Mouse (Mus musculus): ENCODE measurements around the gene Itgax.

Itgax gene

DNA sequence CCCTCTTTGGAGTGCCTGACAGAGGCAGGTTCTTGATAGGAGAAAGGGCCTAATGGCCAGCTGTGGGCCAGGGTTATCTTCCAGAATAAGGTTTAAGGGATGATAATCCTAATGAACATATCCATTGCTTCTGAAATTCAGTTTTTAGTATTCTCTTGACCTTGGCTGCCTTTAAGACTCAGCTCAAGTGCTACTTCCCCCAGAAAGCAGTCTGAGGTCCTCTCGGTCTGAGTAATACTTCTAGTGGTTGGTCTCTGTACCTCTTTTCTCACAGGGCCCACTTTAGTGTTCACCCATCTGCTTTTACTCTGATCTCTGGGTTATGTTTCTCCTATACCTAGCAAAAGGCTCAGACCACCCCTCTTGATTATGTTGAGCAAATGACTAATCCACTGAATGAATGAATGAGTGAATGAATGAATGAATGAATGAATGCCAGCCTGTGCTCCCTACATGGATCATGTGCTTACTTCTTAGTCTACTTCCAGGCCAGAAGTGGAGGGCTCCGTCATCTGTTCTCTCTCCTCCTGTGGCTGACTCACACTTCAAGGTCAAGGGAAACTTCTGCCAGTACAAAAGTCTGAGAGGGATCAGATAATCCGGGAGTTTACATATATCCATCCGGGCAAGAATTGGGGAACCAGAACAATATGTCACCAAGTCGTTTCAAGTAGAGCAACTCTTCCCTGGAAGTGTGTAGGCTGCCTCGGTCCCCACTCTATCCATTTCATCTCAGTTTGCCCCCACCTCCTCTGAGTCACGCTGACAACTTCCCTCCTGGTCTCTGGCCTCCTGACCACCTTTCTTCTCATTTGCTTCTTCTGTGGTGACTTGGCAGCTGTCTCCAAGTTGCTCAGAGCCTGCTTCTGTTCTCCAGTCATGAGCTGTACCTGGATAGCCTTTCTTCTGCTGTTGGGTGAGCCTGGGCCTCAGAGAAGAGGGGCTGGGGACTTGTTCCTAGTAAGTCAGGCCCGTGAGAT, at the start of gene Itgax:
TSS of gene Itgax (plus strand) at position 807 of the 980 bp plus-strand sequence.
- DNase-seq (ENCODE audit: low spot score in 2 of 2) = no peak

DNA sequence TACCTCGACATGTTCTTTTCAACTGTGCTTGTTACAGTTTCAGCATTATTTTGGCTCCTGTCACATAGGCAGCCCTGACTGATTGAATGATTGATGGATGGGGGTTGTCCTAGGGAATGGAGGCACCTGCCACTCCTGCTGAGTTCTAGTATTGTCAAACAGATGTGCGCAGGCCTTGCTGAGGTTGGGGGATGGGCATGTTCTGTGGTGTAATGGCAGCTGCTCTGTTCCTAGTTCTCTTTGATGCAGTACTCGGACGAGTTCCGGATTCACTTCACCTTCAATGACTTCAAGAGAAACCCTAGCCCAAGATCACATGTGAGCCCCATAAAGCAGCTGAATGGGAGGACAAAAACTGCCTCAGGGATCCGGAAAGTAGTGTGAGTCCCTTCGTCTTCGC, 49.3 kb upstream of the Itgax start:
- no peak for DNase-seq (ENCODE audit: low spot score in 2 of 2)

DNA sequence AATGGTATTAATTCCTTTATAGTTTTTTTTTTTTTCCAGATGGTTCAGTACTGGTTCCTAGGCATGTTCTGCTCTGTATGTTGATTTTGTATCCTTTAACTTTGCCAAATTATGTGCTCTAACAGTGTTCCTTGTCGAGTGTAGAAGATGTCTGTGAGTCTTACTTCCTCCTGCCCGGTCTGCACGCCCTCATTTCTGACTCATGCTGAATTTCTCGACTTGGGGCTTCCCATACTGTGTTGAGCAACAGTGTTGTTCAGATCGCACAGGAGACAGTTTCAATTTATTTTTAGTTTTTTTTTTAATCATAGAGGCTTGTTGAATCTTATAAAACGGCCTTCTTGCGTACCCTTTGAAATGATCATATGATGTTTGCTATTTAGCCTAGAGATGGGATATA, 40.2 kb upstream of the Itgax start:
- no peak for DNase-seq (ENCODE audit: low spot score in 2 of 2)

DNA sequence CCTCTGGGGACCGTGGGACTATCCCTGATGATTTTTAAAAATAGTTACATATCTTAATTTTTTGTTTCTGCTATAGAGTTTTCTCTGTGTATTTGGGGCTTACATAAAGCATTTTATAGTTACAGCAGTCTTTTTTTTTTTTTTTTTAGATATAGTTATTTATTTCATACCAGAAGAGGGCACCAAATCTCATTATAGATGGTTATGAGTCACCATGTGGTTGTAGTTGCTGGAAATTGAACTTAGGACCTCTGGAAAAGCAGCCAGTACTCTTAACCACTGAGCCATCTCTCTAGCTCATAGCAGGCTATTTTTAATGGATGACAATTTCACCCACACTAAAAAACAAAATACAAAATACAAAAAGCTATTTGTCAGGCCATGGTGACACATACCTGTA, 31.2 kb upstream of the Itgax start:
- no peak for DNase-seq (ENCODE audit: low spot score in 2 of 2)

DNA sequence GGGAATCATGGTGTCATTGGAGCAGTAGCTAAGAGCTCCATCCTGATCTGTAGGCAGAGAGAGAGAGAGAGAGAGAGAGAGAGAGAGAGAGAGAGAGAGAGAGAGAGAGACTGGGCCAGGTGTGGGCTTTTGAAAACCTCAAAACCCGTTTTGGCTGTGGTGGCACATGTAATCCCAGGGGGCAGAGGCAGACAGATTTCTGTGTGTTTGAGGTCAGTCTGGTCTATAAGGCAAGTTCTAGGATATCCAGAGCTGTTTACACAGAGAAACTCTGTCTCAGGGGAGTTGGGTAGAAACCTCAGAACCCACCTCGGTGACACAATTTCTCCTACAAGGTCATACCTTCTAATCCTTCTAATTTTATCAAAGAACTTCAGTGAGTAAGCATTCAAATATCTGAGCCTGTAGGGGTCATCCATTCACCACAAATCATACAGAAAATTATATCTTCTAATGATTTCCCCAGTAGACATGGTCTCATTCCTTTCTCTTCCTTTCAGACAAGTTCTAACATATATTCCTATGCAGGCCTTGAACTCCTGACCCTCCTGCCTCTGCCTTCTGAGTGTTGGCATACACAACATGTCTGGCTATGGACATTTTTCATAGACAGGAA, 28.5 kb upstream of the Itgax start:
- DNase-seq (ENCODE audit: low spot score in 2 of 2) = no peak

DNA sequence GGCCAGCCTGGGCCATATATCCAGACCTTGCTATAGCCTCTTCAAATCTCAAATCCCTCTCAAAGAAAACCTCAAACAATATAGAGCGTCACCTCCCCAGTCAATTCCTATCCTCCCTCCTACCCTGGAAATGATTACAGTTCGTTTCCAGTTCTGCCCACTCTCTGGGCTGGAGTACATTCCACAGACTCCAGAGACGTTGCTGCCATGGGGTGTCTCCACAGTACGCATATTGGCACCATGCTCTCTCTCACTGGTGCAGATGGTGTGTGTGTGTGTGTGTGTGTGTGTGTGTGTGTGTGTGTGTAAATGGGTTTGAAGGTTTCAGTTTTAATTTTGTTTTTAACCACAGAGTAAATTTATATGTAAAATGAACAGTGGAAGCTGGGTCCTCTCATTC, 24.1 kb upstream of the Itgax start:
- peak; percentile 22 to 39 for DNase-seq (ENCODE audit: low spot score in 2 of 2)

DNA sequence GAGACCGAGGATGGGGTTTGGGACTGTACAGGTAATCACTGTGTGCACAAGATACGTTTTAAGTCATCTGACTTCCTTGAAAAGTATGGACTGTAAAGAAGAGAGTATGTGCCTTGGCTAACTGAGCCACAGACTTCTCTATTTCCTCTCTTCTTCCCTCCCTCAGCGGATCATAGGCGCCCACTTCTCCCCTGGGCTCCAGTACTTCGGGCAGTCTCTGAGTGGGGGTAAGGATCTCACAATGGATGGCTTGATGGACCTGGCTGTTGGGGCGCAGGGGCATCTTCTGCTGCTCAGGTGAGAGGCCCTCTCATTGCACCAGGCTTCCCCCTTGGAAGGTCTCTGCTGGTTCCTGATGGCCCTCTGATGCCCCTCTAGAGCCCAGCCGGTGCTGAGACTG, 21.9 kb upstream of the Itgax start:
- DNase-seq (ENCODE audit: low spot score in 2 of 2) = no peak

DNA sequence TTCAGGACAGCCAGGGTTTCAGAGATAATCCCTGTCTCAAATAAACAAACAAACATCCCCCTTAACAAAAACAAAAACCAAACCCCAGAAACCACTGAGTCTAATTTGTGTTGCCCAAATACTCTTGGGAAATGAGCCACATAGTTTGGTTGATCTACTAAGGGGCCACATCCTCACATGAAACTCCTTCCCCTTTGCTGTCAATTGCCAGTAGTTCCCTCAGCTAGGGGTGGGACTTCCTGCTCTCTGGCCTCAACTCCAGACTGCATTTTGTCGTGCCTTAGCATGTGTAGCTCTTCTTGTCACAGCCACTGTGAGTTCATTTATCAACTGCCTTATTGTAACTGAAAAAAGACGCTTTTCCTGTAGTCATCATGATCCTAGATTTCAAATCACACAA, 19.0 kb upstream of the Itgax start:
- DNase-seq (ENCODE audit: low spot score in 2 of 2) = no peak

DNA sequence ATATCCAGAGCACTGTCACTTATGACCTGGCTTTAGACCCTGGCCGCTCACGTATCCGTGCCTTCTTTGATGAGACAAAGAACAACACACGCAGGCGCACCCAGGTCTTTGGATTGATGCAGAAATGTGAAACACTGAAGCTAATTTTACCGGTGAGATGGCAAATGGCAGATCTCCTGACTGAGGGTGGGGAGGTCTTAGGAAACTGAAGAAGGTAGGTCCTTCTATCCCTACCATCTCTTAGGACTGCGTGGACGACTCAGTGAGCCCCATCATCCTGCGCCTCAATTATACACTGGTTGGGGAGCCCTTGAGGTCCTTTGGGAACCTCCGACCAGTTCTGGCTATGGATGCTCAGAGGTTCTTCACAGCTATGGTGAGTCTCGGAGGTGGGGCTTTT, 17.2 kb upstream of the Itgax start:
- DNase-seq (ENCODE audit: low spot score in 2 of 2) = no peak

DNA sequence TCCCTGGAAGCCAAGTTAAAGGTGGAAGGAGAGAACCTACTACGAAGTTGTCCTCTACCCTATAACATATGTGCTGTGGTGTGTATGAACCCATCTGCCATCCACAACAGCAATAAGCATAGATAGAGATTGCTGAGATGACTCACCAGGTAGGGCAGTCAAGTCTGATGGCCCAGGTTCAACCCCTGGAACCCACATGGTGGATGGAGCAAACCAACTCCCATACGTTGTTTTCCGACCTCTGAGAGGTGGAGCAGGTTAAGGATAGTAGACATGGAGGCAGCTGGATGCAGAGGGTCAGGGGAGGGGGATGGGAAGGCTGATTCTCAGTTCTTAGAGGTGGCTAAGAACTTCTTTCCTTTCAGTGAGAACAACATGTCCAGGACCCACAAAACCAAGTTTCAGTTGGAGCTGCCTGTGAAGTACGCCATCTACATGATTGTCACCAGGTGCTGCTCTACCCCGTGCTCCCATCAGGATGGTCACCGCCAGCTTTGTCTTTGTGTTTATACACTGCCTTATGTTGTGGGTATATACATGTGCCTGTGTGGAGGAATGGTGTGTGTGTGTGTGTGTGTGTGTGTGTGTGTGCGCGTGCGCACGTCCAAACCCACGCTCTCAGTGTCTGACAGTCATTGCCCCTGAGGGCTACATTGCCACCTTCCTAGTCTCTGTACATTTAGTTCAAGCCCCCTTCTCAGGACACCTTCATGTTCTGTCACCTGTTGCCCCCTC, 14.8 kb upstream of the Itgax start:
- no peak for DNase-seq (ENCODE audit: low spot score in 2 of 2)

DNA sequence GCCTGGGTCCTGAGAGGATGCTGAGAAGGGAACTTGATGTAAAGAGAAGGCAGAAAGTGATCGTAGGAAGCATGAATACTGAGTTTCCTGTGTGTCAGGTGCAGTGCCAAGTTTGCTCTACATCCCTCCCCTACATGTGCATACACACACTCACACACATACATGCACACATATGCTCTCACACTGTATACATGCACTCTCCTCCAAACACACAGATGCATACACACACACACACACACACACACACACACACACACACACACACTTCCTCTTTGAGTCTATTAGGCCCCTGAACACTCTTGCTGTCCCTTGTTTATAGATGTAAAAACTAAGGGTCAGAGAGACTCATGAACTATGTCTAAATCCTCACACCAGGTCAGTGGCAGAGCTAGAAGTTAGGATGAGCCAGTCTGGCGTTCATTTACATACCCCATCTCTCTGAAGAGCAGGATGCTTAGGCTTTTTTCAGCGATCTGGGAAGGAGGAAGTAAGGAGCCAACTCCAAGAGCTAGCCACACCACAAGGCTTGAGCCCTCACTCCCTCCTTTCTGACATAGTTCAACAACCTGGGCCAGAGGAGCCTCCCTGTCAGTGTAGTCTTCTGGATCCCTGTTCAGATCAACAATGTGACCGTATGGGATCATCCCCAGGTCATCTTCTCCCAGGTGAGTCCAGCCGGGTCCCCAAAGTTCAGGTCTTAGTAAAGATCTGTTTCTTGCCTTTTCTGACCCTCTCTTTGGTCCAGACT, 14.0 kb upstream of the Itgax start:
- no peak for DNase-seq (ENCODE audit: low spot score in 2 of 2)

DNA sequence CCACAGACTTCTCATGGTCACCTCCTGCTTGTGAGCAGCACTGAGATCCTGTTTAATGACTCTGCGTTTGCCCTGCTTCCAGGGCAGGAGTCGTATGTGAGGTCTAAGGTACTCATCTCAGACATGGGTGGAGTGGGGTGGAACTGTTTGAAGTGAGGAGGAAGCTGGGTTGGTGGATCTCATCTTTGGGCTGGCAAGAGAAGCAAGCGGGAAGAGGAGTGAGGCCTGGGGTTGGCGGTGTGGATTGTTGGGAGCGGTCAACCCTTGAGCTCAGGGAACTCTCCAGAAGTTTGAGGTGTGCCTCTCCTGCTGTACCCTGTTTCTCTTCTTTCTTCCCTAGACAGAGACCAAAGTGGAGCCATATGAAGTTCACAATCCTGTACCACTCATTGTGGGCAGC, 13.0 kb upstream of the Itgax start:
- DNase-seq (ENCODE audit: low spot score in 2 of 2) = no peak

DNA sequence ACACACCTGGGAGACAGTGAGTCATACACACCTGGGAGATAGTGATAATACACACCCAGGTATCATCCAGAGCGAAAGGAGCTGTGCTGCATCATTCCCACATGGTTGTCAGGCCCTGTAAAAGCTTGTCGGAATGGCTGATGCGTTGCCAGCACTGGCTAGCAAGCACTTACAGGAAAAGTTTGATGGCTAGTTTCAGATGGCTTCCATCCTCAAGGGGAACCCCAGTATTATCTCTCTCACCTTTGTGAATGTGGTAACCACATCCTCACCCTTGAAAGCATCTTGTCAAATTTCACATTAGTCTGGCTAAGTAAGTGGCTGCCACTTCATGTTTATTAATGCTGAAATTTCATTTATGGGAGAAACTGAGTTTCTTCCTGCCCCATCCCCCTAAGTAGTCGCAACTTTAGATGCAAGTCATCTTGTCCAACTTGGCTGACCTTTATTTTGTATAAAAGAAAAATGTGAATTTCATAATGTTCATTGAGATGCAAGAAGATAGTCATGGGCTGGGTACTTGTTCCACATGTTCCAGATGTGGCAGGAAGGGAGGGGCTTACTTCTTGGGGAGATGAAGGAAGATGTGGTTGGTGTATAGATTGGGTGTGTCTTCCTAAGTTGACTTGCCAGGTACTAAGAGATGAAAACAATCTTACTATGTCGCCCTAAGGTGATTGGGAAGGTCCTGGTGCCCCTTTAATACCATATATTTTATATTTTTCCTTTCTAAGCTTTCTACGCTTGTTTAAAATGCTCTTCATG, 9.4 kb upstream of the Itgax start:
- DNase-seq (ENCODE audit: low spot score in 2 of 2) = no peak

DNA sequence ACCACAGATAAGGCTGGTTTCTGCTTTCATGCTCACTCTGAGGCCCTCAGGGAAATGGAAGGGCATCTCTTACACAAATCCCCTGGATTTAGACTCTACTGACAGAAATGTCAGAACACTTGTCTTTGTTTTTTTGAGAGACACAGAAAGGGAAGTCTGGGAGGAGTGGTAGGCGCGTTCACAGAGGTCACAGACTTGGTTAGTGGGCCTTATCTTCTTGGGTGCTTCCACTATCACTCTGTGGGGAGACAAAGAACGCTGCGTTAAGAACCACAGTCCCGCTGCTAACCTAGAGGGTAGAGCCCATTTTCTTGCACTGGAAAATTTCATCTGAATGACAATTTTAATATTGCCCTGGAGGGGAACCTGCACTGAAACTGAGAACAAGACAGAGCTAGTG, 2.8 kb downstream of the Itgax start:
- DNase-seq (ENCODE audit: low spot score in 2 of 2) = no peak

DNA sequence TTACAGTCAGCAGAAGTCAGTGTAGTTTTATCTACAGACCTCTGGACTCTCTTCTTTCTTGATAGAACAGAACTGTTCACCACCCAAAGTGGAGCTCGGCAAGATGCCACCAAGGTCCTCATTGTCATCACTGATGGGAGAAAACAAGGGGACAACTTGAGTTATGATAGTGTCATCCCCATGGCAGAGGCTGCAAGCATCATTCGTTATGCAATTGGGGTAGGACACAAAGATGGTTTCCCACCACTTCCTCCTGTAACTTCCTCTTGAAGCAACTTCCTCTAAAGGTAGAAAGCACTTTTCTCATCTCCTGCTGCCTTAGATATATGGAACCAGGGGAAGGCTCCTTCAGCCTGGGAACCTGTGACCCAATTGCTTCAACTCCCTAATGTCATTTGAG, 4.2 kb downstream of the Itgax start:
- no peak for DNase-seq (ENCODE audit: low spot score in 2 of 2)

DNA sequence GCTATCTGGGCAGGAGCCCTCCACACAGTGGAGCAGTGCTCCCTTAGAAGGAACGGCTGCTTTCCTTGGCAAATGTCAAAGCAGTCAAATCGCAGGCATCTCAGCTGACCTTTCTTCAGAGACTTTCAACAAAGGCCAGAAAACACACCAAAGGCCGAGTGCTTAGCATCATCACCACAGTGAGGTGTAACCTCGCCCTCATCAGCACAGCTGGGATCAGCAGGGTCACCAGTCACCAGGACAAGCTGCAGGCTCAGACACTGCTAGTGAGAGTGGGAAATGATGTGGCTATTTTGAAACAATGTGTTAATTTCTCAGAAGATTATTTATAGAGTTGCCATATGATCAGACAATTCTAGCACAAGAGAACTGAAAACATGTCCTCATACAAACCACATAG, 7.6 kb downstream of the Itgax start:
- DNase-seq (ENCODE audit: low spot score in 2 of 2) = no peak

DNA sequence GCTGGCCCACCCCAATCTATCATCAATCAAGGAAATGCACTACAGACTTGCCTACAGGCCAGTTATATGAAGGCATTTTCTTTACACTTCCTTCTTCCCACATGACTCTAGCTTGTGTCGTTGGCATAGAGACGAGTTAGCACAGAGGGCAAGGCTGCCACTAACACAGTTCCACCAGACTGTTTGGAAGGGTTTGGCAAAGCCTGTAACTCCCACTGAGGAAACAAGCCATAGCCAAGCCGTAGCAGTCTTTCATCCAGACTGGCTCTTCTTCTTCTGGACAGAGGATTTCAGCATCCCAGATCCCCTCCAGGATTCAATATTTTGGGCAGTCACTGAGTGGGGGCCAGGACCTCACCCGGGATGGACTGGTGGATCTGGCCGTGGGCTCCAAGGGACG, 10.3 kb downstream of the Itgax start:
- no peak for DNase-seq (ENCODE audit: low spot score in 2 of 2)

DNA sequence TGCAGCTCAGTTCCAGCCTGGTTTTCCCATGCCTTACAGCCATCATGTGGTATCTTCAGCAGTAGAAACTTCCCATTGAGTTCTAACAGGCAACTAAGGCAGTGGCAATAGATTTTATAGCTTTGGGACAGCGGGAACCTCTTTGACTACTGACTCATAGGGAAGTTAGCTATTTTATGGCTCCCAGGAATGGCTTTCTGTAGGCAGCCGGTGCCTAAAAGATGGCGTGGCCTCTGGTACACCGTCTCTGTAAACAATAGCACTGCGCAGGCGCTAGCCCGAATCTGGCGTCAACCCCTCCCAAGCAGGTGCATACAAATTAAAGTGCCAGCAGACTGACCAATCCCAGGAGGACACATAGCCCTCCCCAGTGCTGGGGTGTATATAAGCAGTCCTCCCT, 21.6 kb downstream of the Itgax start:
- no peak for DNase-seq (ENCODE audit: low spot score in 2 of 2)

DNA sequence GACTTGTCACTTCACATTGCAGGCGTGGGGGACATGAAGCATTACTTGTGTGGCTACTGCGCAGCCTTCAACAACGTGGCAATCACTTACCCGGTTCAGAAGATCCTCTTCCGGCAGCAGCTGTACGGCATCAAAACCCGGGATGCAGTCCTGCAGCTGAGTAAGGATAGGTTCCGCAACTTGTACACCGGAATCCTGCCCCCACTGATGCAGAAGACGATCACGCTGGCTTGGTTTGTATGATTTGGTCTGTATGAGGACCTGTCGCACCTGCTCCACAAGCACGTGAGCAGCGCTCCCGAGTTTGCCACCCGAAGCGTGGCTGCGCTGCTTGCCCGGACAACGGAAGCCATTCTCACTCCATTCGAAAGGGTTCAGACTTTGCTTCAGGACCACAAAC, 24.7 kb downstream of the Itgax start, which contains the start of gene Itgad:
TSS of gene Itgad (plus strand) at position 301 of the 400 bp plus-strand sequence.
- no peak for DNase-seq (ENCODE audit: low spot score in 2 of 2)

DNA sequence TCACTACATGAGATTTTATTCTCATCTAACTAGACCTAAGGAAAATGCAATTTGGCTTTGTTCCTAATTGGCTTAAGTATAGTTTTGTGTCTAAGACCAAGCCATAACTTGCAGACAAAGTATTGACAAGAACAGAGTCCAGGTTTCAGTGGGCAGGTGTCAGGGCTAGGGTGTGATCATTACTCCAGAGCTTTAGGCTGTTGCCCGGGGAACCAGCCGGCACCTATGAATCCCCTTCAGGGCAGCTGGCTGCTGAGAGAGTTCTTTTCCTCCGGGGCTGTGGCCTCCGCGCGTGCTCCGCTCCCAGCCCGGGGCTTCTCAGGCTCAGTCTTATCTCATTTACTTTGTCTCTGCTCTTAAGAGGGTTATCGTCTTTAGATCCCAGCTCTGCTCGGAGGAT, 25.6 kb downstream of the Itgax start:
- no peak for DNase-seq (ENCODE audit: low spot score in 2 of 2)
